Mouse (Mus musculus) spleen, postnatal 36 days (tissue): ENCODE measurements at regions not wholly inside any gene's neighbourhood (a gene's known extent, or its start where the extent isn't known, plus 50 kb on each side); places are given as distances from the start of the nearest gene placed in this dataset.

Experiments
- DNase-seq, 2 experiments: peaks; one replicate each; pipeline ENCODE4 v3.0.0; 2022; ENCODE audit warnings: low spot score in 2 of 2, mixed read lengths in 1 of 2

- no peak for DNase-seq
Observed at GRCm38 (mm10) chr4:58728641-58729040, 58.9 kb downstream of the Olfr267 start.

- DNase-seq, result no peak
Observed at GRCm38 (mm10) chr4:58726424-58726823, 61.1 kb downstream of the Olfr267 start.

- DNase-seq, result peak in 1 of 2 experiments; percentile 17
Observed at GRCm38 (mm10) chr4:58722772-58723171, 64.7 kb downstream of the Olfr267 start.

GRCm38 (mm10) chr4:58720682-58721081, 66.8 kb downstream of the Olfr267 start:
- DNase-seq, result no peak

GRCm38 (mm10) chr4:58716426-58716825, 71.1 kb downstream of the Olfr267 start:
- DNase-seq, result no peak

- no peak for DNase-seq
Observed at GRCm38 (mm10) chr4:58715846-58716245, 71.7 kb downstream of the Olfr267 start.

- DNase-seq, result no peak
Observed at GRCm38 (mm10) chr4:58714221-58714620, 73.3 kb downstream of the Olfr267 start.

GRCm38 (mm10) chr4:58712875-58713274, 74.6 kb downstream of the Olfr267 start:
- DNase-seq, result no peak

GRCm38 (mm10) chr4:58712166-58712565, 75.3 kb downstream of the Olfr267 start:
- no peak for DNase-seq

- DNase-seq, result no peak
Observed at GRCm38 (mm10) chr4:58699236-58699798, 88.2 kb downstream of the Olfr267 start.

GRCm38 (mm10) chr4:58698828-58699227, 88.7 kb downstream of the Olfr267 start:
- no peak for DNase-seq

- DNase-seq, result no peak
Observed at GRCm38 (mm10) chr4:58696684-58697083, 90.8 kb downstream of the Olfr267 start.

- DNase-seq, result no peak
Observed at GRCm38 (mm10) chr4:58695281-58695680, 92.2 kb downstream of the Olfr267 start.

- DNase-seq, result no peak
Observed at GRCm38 (mm10) chr4:58693018-58693417, 94.5 kb downstream of the Olfr267 start.

- no peak for DNase-seq
Observed at GRCm38 (mm10) chr4:58681926-58682325, 105.6 kb downstream of the Olfr267 start.

GRCm38 (mm10) chr4:58677701-58678385, 109.7 kb downstream of the Olfr267 start:
- no peak for DNase-seq

- no peak for DNase-seq
Observed at GRCm38 (mm10) chr4:58671406-58672035, 116.0 kb downstream of the Olfr267 start.

GRCm38 (mm10) chr4:58670906-58671250, 116.6 kb downstream of the Olfr267 start:
- DNase-seq, result no peak

- DNase-seq, result no peak
Observed at GRCm38 (mm10) chr4:58670107-58670905, 116.6 kb upstream of the Lpar1 start.

GRCm38 (mm10) chr4:58668368-58669153, 114.9 kb upstream of the Lpar1 start:
- DNase-seq, result no peak

- no peak for DNase-seq
Observed at GRCm38 (mm10) chr4:58663628-58664205, 110.0 kb upstream of the Lpar1 start.
